Mouse (Mus musculus) erythroblast, embryonic 14.5 days (primary cell): ENCODE results near the gene Zfp658.

ENCODE experiments used
- GATA1 ChIP-seq: IDR thresholded peaks from 2 replicates; pipeline ENCODE4 v1.6.1; 2012; ENCODE audit warnings: low read length, inconsistent platforms, mixed read lengths
- TAL1 ChIP-seq: IDR thresholded peaks from 3 replicates; pipeline ENCODE4 v1.6.1; 2012; ENCODE audit warnings: low read length, inconsistent platforms, mixed read lengths

- no peak for TF ChIP-seq GATA1
- no peak for TF ChIP-seq TAL1
These were observed 31.8 kb upstream of the Zfp658 start for GRCm38 (mm10) chr7:43530216-43530785.
